Mouse (Mus musculus) layer of hippocampus, adult 9-10 months (tissue): ENCODE results near the gene Gclc.

ENCODE experiments used
- DNase-seq: peaks from one replicate; pipeline ENCODE4 v3.0.0; 2022; ENCODE audit warnings: low spot score

Gclc gene

GRCm38 (mm10) chr9:77753853-77754727, at the start of gene Gclc:
TSS of gene Gclc (plus strand) at chr9:77754535.
- DNase-seq = peak; percentile 70

- DNase-seq = no peak
Observed at GRCm38 (mm10) chr9:77706515-77706914, 47.8 kb upstream of the Gclc start.

GRCm38 (mm10) chr9:77707433-77708139, 46.7 kb upstream of the Gclc start:
- no peak for DNase-seq

- no peak for DNase-seq
Observed at GRCm38 (mm10) chr9:77708950-77709349, 45.4 kb upstream of the Gclc start.

GRCm38 (mm10) chr9:77711021-77711569, 43.2 kb upstream of the Gclc start:
- no peak for DNase-seq

- DNase-seq = no peak
Observed at GRCm38 (mm10) chr9:77712816-77713215, 41.5 kb upstream of the Gclc start.

- DNase-seq = no peak
Observed at GRCm38 (mm10) chr9:77713301-77713700, 41.0 kb upstream of the Gclc start.

GRCm38 (mm10) chr9:77715262-77715661, 39.1 kb upstream of the Gclc start:
- no peak for DNase-seq

- DNase-seq = no peak
Observed at GRCm38 (mm10) chr9:77716009-77716408, 38.3 kb upstream of the Gclc start.

GRCm38 (mm10) chr9:77717831-77718435, 36.4 kb upstream of the Gclc start:
- DNase-seq = no peak

GRCm38 (mm10) chr9:77718816-77719411, 35.4 kb upstream of the Gclc start:
- no peak for DNase-seq

- no peak for DNase-seq
Observed at GRCm38 (mm10) chr9:77719675-77720074, 34.7 kb upstream of the Gclc start.

- DNase-seq = no peak
Observed at GRCm38 (mm10) chr9:77722381-77722780, 32.0 kb upstream of the Gclc start.

- no peak for DNase-seq
Observed at GRCm38 (mm10) chr9:77724216-77724615, 30.1 kb upstream of the Gclc start.

GRCm38 (mm10) chr9:77725448-77725847, 28.9 kb upstream of the Gclc start:
- no peak for DNase-seq

- no peak for DNase-seq
Observed at GRCm38 (mm10) chr9:77726018-77726684, 28.2 kb upstream of the Gclc start.

- DNase-seq = no peak
Observed at GRCm38 (mm10) chr9:77727012-77727411, 27.3 kb upstream of the Gclc start.

GRCm38 (mm10) chr9:77732067-77732466, 22.3 kb upstream of the Gclc start:
- DNase-seq = no peak

- no peak for DNase-seq
Observed at GRCm38 (mm10) chr9:77737298-77738041, 16.9 kb upstream of the Gclc start.

- no peak for DNase-seq
Observed at GRCm38 (mm10) chr9:77741452-77741851, 12.9 kb upstream of the Gclc start.

GRCm38 (mm10) chr9:77744798-77745197, 9.5 kb upstream of the Gclc start:
- DNase-seq = no peak
